Mouse (Mus musculus) heart, embryonic 16.5 days (tissue): ENCODE measurements around the gene Tmtc1. TPM values are rescaled to one million over a fixed set of nuclear protein-coding genes. Genes with fewer than 3 reads are reported as not detected.

ENCODE experiments used
- ATAC-seq: fragments of 200-750 bp; cut with Nextera tagmentation; replicated peaks from 2 replicates; pipeline ENCODE4 v1.8.0; 2017; ENCODE audit warnings: moderate number of reproducible peaks; ENCODE audit not compliant: insufficient read depth, low FRiP score; ENCODE audit errors: extremely low read depth
- H3K27ac ChIP-seq: fragments of 300-500 bp; sonication (generic); 2 replicates; pipeline ENCODE4 v1.5.1; 2014; ENCODE audit warnings: mild to moderate bottlenecking, low read length, control low read depth, moderate library complexity
- H3K27me3 ChIP-seq: fragments of 300-500 bp; sonication (generic); 2 replicates; pipeline ENCODE4 v1.6.1; 2014; ENCODE audit warnings: low read length, mixed read lengths; ENCODE audit not compliant: control insufficient read depth, insufficient read depth
- H3K36me3 ChIP-seq: fragments of 300-500 bp; sonication (generic); 2 replicates; pipeline ENCODE4 v1.6.1; 2014; ENCODE audit not compliant: control insufficient read depth, insufficient read depth
- H3K4me1 ChIP-seq: fragments of 300-500 bp; sonication (generic); 2 replicates; pipeline ENCODE4 v1.6.1; 2014; ENCODE audit warnings: low read length, mixed read lengths; ENCODE audit not compliant: control insufficient read depth, insufficient read depth
- H3K4me2 ChIP-seq: fragments of 300-500 bp; sonication (generic); 2 replicates; pipeline ENCODE4 v1.6.1; 2014; ENCODE audit warnings: low read depth, mild to moderate bottlenecking, control low read depth, low read length
- H3K4me3 ChIP-seq: fragments of 300-500 bp; sonication (generic); 2 replicates; pipeline ENCODE4 v1.5.1; 2014; ENCODE audit warnings: mild to moderate bottlenecking, control low read depth, low read length
- H3K9ac ChIP-seq: fragments of 300-500 bp; sonication (generic); 2 replicates; pipeline ENCODE4 v1.6.1; 2014; ENCODE audit warnings: low read length, control low read depth
- H3K9me3 ChIP-seq: fragments of 300-500 bp; sonication (generic); replicated peaks from 2 replicates; pipeline ENCODE4 v1.6.1; 2016; ENCODE audit warnings: low read length; ENCODE audit not compliant: control insufficient read depth
- WGBS: fragments of 180-500 bp; shearing (Covaris S2); extraction: QIAGEN DNeasy Blood & Tissue Kit; methylation state at CpG from one replicate; pipeline ENCODE4 v1.1.7; 2014; 5-methylcytosine and 5-hydroxymethylcytosine counted together
- polyA plus RNA-seq: library from polyadenylated mRNA; unstranded; fragments of >200 nt; fragmentation: Nextera tagmentation; extraction: Ambion mirVana; gene quantifications from 2 replicates; pipeline ENCODE4 v1.2.1, GENCODE M21; 2015

The Tmtc1 gene
- polyA plus RNA-seq, 1 experiment from 2014 or later: 1.7 TPM

- Histone ChIP-seq H3K4me1 (no peaks in the 10 kb centered on the region), H3K4me2 (no peak overlapping the region), H3K9ac (no peak overlapping the region), H3K9me3 (no peaks in the 10 kb centered on the region), H3K36me3 (no peaks in the 10 kb centered on the region), H3K27me3 (no peaks in the 10 kb centered on the region), H3K4me3 (no peak overlapping the region), H3K27ac (no peak overlapping the region)
- ATAC-seq: no peak
- 94% methylated on average over 6 of the region's 6 CpGs for WGBS
Measured at GRCm38 (mm10) chr6:148260729-148261101, 183.5 kb downstream of the Tmtc1 start.

GRCm38 (mm10) chr6:148259979-148260728 lies 184.0 kb downstream of the Tmtc1 start:
- Histone ChIP-seq H3K4me2 (no peak overlapping the region), H3K36me3 (no peaks in the 10 kb centered on the region), H3K4me1 (no peaks in the 10 kb centered on the region), H3K9me3 (no peaks in the 10 kb centered on the region), H3K27me3 (no peaks in the 10 kb centered on the region), H3K27ac (no peak overlapping the region), H3K4me3 (no peak overlapping the region), H3K9ac (no peak overlapping the region)
- ATAC-seq: no peak
- WGBS: 52% methylated on average over 4 of the region's 4 CpGs

- no peak overlapping the region for H3K4me3 ChIP-seq
- H3K4me2 ChIP-seq: no peak overlapping the region
- H3K36me3 ChIP-seq: no peaks in the 10 kb centered on the region
- no peaks in the 10 kb centered on the region for H3K4me1 ChIP-seq
- no peaks in the 10 kb centered on the region for H3K27me3 ChIP-seq
- no peak overlapping the region for H3K27ac ChIP-seq
- ATAC-seq: no peak
- 76% methylated on average over 8 of the region's 8 CpGs for WGBS
- H3K9me3 ChIP-seq: no peaks in the 10 kb centered on the region
- no peak overlapping the region for H3K9ac ChIP-seq
Measured at GRCm38 (mm10) chr6:148259074-148259473, 185.1 kb downstream of the Tmtc1 start.

- H3K27me3 ChIP-seq: no peaks in the 10 kb centered on the region
- H3K27ac ChIP-seq: no peak overlapping the region
- no peak overlapping the region for H3K4me3 ChIP-seq
- 81% methylated on average over 2 of the region's 2 CpGs for WGBS
- H3K9me3 ChIP-seq: no peaks in the 10 kb centered on the region
- no peak overlapping the region for H3K9ac ChIP-seq
- H3K4me2 ChIP-seq: no peak overlapping the region
- no peaks in the 10 kb centered on the region for H3K36me3 ChIP-seq
- ATAC-seq: no peak
- no peaks in the 10 kb centered on the region for H3K4me1 ChIP-seq
Measured at GRCm38 (mm10) chr6:148257805-148258204, 186.4 kb downstream of the Tmtc1 start.

- WGBS: 78% methylated on average over 3 of the region's 3 CpGs
- no peak overlapping the region for H3K9ac ChIP-seq
Measured at GRCm38 (mm10) chr6:148256109-148256508, 188.1 kb downstream of the Tmtc1 start.

GRCm38 (mm10) chr6:148255395-148256053 lies 188.7 kb downstream of the Tmtc1 start:
- no peaks in the 10 kb centered on the region for H3K27me3 ChIP-seq
- no peak overlapping the region for H3K4me2 ChIP-seq
- no peaks in the 10 kb centered on the region for H3K36me3 ChIP-seq
- no peak overlapping the region for H3K4me3 ChIP-seq
- H3K4me1 ChIP-seq: no peaks in the 10 kb centered on the region
- no peak overlapping the region for H3K27ac ChIP-seq
- no peaks in the 10 kb centered on the region for H3K9me3 ChIP-seq
- WGBS: 55% methylated on average over 1 of the region's 1 CpGs
- H3K9ac ChIP-seq: no peak overlapping the region
- no peak for ATAC-seq

More at GRCm38 (mm10) chr6:148256109-148256508, 188.1 kb downstream of the Tmtc1 start:
- H3K27me3 ChIP-seq: no peaks in the 10 kb centered on the region
- H3K36me3 ChIP-seq: no peaks in the 10 kb centered on the region
- H3K27ac ChIP-seq: no peak overlapping the region
- no peak for ATAC-seq
- no peak overlapping the region for H3K4me3 ChIP-seq
- H3K4me1 ChIP-seq: no peaks in the 10 kb centered on the region
- no peak overlapping the region for H3K4me2 ChIP-seq
- H3K9me3 ChIP-seq: no peaks in the 10 kb centered on the region

GRCm38 (mm10) chr6:148249221-148249620 lies 195.0 kb downstream of the Tmtc1 start:
- H3K4me3 ChIP-seq: no peak overlapping the region
- H3K4me2 ChIP-seq: no peak overlapping the region
- no peaks in the 10 kb centered on the region; the same call in 1 of the 2 replicates for H3K36me3 ChIP-seq
- no peaks in the 10 kb centered on the region for H3K9me3 ChIP-seq
- no peak overlapping the region for H3K9ac ChIP-seq
- ATAC-seq: no peak
- H3K4me1 ChIP-seq: no peaks in the 10 kb centered on the region
- H3K27me3 ChIP-seq: no peaks in the 10 kb centered on the region
- 69% methylated on average over 3 of the region's 3 CpGs for WGBS
- H3K27ac ChIP-seq: no peak overlapping the region

- Histone ChIP-seq H3K4me3 (no peak overlapping the region), H3K27me3 (no peaks in the 10 kb centered on the region), H3K4me1 (no peaks in the 10 kb centered on the region), H3K9me3 (no peaks in the 10 kb centered on the region), H3K36me3 (no peaks in the 10 kb centered on the region; the same call in 1 of the 2 replicates), H3K9ac (no peak overlapping the region), H3K4me2 (no peak overlapping the region), H3K27ac (no peak overlapping the region)
- ATAC-seq: no peak
- WGBS: 43% methylated on average over 2 of the region's 2 CpGs
Measured at GRCm38 (mm10) chr6:148248625-148249024, 195.6 kb downstream of the Tmtc1 start.

GRCm38 (mm10) chr6:148246544-148246943 lies 197.6 kb downstream of the Tmtc1 start:
- Histone ChIP-seq H3K4me3 (no peak overlapping the region), H3K4me2 (no peak overlapping the region), H3K36me3 (no peaks in the 10 kb centered on the region; the same call in 1 of the 2 replicates), H3K9ac (no peak overlapping the region), H3K27ac (no peak overlapping the region), H3K9me3 (no peaks in the 10 kb centered on the region), H3K27me3 (no peaks in the 10 kb centered on the region), H3K4me1 (no peaks in the 10 kb centered on the region)
- WGBS: 72% methylated on average over 7 of the region's 7 CpGs
- no peak for ATAC-seq
